Mouse (Mus musculus) gastrocnemius, postnatal 25 days (tissue): ENCODE results near the gene Zfp870. TPM values are rescaled to one million over a fixed set of nuclear protein-coding genes. Genes with fewer than 3 reads are reported as not detected.

Experiments
- DNase-seq: peaks from one replicate; pipeline ENCODE4 v3.0.0; 2022
- long read RNA-seq, 2 experiments: library from polyadenylated mRNA; stranded (forward); transcript quantifications; one replicate each; pipeline ENCODE4 v2.0.0; 2021
- total RNA-seq, 2 experiments: library from RNA; stranded (reverse); gene quantifications; 1 replicate in 1 of 2; 2 replicates in 1 of 2; pipeline ENCODE4 v1.2.3; 2021

Gene Zfp870
- total RNA-seq = 1 to 10 TPM; 6.1 to 7.2 TPM
- long read RNA-seq, experiment 1, full-length matches to known transcripts = 2 of 4 reads
- long read RNA-seq, experiment 1, partial matches to known transcripts = 2 of 4 reads
- long read RNA-seq, experiment 1, other reads (novel, unspliced or antisense) = 0 of 4 reads
- long read RNA-seq, experiment 2, full-length matches to known transcripts = 7 of 8 reads
- long read RNA-seq, experiment 2, partial matches to known transcripts = 0 of 8 reads
- long read RNA-seq, experiment 2, other reads (novel, unspliced or antisense) = 1 of 8 reads

- peak; percentile 88 for DNase-seq
Observed at GRCm38 (mm10) chr17:32891239-32892180, at the start of gene Zfp870. Zfp870 (minus strand) TSS chr17:32891642.

GRCm38 (mm10) chr17:32939831-32940230, 48.4 kb upstream of the Zfp870 start:
- DNase-seq = no peak

GRCm38 (mm10) chr17:32927803-32928202, 36.4 kb upstream of the Zfp870 start:
- no peak for DNase-seq

GRCm38 (mm10) chr17:32924658-32925312, 33.3 kb upstream of the Zfp870 start:
- DNase-seq = peak; percentile 69

- no peak for DNase-seq
Observed at GRCm38 (mm10) chr17:32923681-32924080, 32.2 kb upstream of the Zfp870 start.

- DNase-seq = no peak
Observed at GRCm38 (mm10) chr17:32919123-32919522, 27.7 kb upstream of the Zfp870 start.

- peak; percentile 25 for DNase-seq
Observed at GRCm38 (mm10) chr17:32917131-32917530, 25.7 kb upstream of the Zfp870 start, which contains the start of gene Cyp4f14. Cyp4f14 (minus strand) TSS chr17:32917342.

- no peak for DNase-seq
Observed at GRCm38 (mm10) chr17:32916075-32916474, 24.6 kb upstream of the Zfp870 start.

GRCm38 (mm10) chr17:32906172-32906571, 14.7 kb upstream of the Zfp870 start:
- no peak for DNase-seq

- DNase-seq = no peak
Observed at GRCm38 (mm10) chr17:32905239-32905638, 13.8 kb upstream of the Zfp870 start.

- no peak for DNase-seq
Observed at GRCm38 (mm10) chr17:32904414-32904813, 13.0 kb upstream of the Zfp870 start.

GRCm38 (mm10) chr17:32901751-32902525, 10.5 kb upstream of the Zfp870 start:
- no peak for DNase-seq

- DNase-seq = no peak
Observed at GRCm38 (mm10) chr17:32895421-32895820, 4.0 kb upstream of the Zfp870 start.

- no peak for DNase-seq
Observed at GRCm38 (mm10) chr17:32893901-32894300, 2.5 kb upstream of the Zfp870 start.

GRCm38 (mm10) chr17:32890852-32891238, 597 bp downstream of the Zfp870 start:
- DNase-seq = no peak

GRCm38 (mm10) chr17:32889611-32890010, 1.8 kb downstream of the Zfp870 start:
- DNase-seq = no peak

GRCm38 (mm10) chr17:32880320-32881218, 10.9 kb downstream of the Zfp870 start:
- no peak for DNase-seq

- no peak for DNase-seq
Observed at GRCm38 (mm10) chr17:32878773-32879172, 12.7 kb downstream of the Zfp870 start.

GRCm38 (mm10) chr17:32877471-32878171, 13.8 kb downstream of the Zfp870 start:
- no peak for DNase-seq

- DNase-seq = no peak
Observed at GRCm38 (mm10) chr17:32872696-32873095, 18.7 kb downstream of the Zfp870 start.
